13 mouse cellular contexts compared by ENCODE assay signal in genomic region chr1:186513861-186514260, GRCm38 (mm10).
"Had no signal": no experiment of that assay in that cellular context is flagged by ENCODE, and none has a peak within 500 bp of the region (broad histone marks: within the 10 kb centered on the region; RNA-seq: fewer than 3 reads in every experiment).

No protein-coding gene starts in this region.

- DNase-seq: lung, adult 18-20 months; lung, embryonic 14.5 days; lung, postnatal 10 days; lung, postnatal 4 days; midbrain, embryonic 14.5 days; retina, postnatal 1 day; right cerebral cortex, adult 18-20 months; right cerebral cortex, postnatal 25 days; right cerebral cortex, postnatal 4 days; spleen, adult 18-20 months; thymus, adult 18-20 months; thymus, postnatal 25 days; thymus, postnatal 4 days had no signal
